Mouse (Mus musculus): ENCODE measurements at regions not wholly inside any gene's neighbourhood (a gene's known extent, or its start where the extent isn't known, plus 50 kb on each side); places are given as distances from the start of the nearest gene placed in this dataset.

- 0 out of 2 replicates have a peak overlapping the region, but pooled peaks have one; percentile 18 for H3K27ac ChIP-seq
- peak in 1 of 2 experiments; percentile 16 for DNase-seq (ENCODE audit: low spot score in 2 of 2)
- no peak for TF ChIP-seq CTCF (conservative IDR thresholded peaks at IDR 0.05)
Measured at GRCm38 (mm10) chr4:81005507-81006328, 95.3 kb downstream of the Lurap1l start.

DNA sequence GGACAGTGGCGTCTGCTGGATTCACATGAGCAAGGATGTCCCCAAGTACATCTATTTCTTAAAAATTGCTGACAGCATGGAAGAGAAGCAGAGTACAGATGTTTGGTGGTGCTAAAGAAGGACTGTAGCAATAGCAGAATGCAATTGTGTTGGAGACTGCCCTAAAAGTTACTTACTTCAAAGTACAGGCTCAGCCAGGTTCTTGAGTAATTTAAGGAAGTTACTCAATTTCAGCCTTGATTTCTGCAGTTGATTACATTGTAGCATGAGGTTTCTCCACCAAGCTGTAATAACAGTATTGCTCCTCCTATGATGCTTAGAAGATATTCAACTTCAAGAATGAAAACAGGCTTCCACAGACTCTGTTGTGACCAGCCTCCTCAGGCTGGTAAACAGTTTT, 96.1 kb downstream of the Lurap1l start:
- no peak overlapping the region for H3K4me3 ChIP-seq

More at GRCm38 (mm10) chr4:81005507-81006328, 95.3 kb downstream of the Lurap1l start:
- no peak overlapping the region; the same call in 1 of the 2 replicates for H3K4me3 ChIP-seq

GRCm38 (mm10) chr4:81021850-81022249, 111.4 kb downstream of the Lurap1l start:
- no peak for DNase-seq (ENCODE audit: low spot score in 2 of 2)
- no peak overlapping the region for H3K27ac ChIP-seq
- H3K4me3 ChIP-seq: no peak overlapping the region
- no peak for TF ChIP-seq CTCF (conservative IDR thresholded peaks at IDR 0.05)

More for the DNA sequence above, 96.1 kb downstream of the Lurap1l start:
- H3K27ac ChIP-seq: no peak overlapping the region
- DNase-seq (ENCODE audit: low spot score in 2 of 2): no peak
- no peak for TF ChIP-seq CTCF (conservative IDR thresholded peaks at IDR 0.05)

DNA sequence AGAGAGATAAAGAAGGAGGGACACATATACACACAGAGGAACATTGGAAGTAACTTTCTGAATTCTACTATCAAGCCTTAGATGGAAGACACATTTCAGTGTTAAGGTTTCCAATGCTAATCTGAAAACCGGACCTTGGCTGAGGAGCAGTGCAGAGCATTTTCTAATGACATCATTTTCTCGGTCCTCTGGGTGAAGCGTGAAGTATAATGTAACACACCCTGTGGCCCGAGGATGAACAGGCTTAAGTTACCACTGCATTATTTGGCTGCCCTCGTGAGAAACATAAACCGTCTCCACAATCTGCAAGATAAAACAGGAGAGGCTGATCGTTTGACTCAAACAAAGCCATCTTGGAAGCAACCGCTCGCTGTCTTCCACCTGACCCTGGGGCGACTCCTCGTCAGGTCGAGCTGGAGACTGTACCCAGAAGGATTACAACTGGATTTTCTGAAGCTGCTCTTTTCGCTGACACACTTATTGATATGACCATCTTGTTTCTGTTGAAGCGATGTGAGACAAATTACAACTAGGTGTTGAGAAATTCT, 113.1 kb downstream of the Lurap1l start:
- Histone ChIP-seq H3K27ac (no peak overlapping the region), H3K4me3 (no peak overlapping the region)
- DNase-seq (ENCODE audit: low spot score in 2 of 2): no peak
- TF ChIP-seq CTCF (conservative IDR thresholded peaks at IDR 0.05): no peak

DNA sequence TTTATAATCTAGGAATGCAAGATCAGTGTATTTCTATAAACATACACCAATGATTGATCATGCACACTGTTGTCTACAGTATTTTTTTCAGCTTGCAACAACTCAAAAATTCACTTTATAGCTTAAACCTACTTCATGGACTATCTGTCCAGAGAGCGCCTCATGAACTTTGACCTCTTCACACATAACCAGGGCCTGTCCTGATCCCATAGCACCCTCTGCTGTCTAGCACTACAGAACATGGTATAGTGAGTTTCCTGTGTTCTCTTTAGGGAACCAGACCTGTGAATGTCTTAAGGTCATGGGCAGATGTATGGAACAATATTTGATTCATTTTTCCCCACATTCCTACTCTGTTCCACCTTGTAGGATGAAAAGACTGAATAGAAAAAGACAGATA, 117.1 kb downstream of the Lurap1l start:
- peak; percentile 47 for TF ChIP-seq CTCF (conservative IDR thresholded peaks at IDR 0.05)
- Histone ChIP-seq H3K27ac (no peak overlapping the region), H3K4me3 (no peak overlapping the region)
- DNase-seq (ENCODE audit: low spot score in 2 of 2): no peak

DNA sequence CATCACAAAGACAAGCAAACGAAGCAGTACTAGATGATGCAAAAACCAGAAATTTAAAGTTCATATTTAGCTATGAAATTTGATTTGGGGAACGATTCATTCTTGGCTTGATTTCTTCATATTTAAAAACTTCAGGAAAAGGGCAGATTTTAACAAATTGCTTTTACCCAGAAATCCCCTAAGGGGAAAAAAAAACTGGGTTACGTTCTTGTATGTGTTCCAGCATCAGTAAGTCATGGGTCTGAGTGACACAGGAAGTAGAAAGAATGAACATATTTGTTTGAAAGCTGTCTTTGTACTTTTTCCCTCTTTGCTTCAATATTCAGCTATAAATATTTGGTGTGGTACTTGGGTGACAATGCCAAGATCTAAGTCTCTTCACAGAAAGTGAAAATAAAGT, 120.2 kb downstream of the Lurap1l start:
- no peak for DNase-seq (ENCODE audit: low spot score in 2 of 2)
- H3K4me3 ChIP-seq: no peak overlapping the region
- no peak for TF ChIP-seq CTCF (conservative IDR thresholded peaks at IDR 0.05)
- no peak overlapping the region for H3K27ac ChIP-seq

DNA sequence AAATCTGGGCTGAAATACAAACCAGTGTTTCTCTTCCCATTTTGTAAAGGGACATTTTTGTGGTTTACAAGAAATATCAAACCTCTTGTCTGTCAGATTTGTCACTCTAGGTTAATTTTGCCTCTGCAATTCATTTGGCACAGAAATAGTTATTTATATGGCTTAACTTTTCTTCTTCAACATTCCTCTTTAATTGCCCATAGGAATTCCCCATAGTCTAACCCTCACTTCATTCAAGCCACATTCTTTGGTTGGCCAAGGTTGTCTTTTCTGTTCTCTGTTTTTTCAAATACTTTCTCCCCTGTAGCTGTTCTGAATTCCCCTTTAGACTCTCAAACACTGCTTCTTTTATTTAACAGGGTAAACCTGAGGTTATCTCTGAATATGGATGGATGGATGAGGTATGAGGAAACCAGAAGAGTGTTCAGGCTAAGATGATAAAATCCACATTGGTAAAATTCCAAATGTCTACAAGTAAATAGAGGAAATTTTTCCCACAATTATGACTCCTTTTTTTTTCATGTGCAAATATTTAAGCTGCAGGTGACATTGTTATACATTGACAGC, 127.0 kb downstream of the Lurap1l start:
- Histone ChIP-seq H3K27ac (no peak overlapping the region), H3K4me3 (no peak overlapping the region)
- DNase-seq (ENCODE audit: low spot score in 2 of 2): no peak
- no peak for TF ChIP-seq CTCF (conservative IDR thresholded peaks at IDR 0.05)

DNA sequence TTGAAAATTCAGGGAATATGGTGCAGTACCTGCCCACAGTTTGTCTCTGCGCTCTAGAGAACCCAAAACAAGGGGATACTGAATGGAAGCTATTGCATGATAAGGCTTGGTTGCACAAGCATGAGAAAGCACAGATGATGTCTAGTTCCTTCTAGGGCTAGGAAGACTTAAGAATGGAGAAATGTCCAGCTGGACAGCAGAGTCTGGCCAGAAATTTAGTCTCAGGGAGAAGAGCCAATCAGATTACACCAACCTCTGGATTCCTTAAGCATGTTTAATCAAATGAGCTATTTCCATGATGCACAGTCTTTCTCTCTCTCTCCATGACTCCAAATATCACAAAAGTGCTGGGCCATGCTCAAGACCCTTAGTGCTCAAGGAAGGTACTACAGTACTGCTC, 147.8 kb downstream of the Lurap1l start:
- Histone ChIP-seq H3K27ac (peak overlapping the region; percentile 36; the same call in 1 of the 2 replicates), H3K4me3 (no peak overlapping the region)
- 0 out of 2 replicates have a peak, but pooled peaks have one; percentile 11 for TF ChIP-seq CTCF (conservative IDR thresholded peaks at IDR 0.05)
- no peak for DNase-seq (ENCODE audit: low spot score in 2 of 2)

DNA sequence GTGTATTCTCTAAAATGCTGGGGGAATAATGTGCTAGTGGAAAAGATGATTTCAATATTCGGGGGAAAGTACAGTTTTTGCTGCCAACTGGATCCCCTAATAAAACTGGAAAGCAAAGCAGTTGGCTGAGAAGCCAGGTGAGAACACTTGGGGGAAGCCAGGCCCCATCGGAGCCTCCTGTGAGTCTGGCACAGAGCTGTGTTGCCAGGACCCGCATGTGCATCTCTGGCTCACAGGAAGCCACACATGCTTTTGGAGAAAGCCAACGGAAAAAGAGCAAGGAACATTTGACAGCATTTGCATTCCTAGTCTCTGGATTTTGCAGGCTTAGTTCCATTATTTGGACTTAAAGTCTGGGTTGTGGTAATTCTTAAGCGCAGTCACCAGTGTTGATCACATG, 148.4 kb downstream of the Lurap1l start:
- TF ChIP-seq CTCF (conservative IDR thresholded peaks at IDR 0.05): no peak
- H3K27ac ChIP-seq: peak overlapping the region; percentile 36; the same call in 1 of the 2 replicates
- no peak for DNase-seq (ENCODE audit: low spot score in 2 of 2)

GRCm38 (mm10) chr4:81059356-81059755, 148.9 kb downstream of the Lurap1l start:
- no peak overlapping the region for H3K4me3 ChIP-seq
- no peak for TF ChIP-seq CTCF (conservative IDR thresholded peaks at IDR 0.05)
- H3K27ac ChIP-seq: peak overlapping the region; percentile 36
- DNase-seq (ENCODE audit: low spot score in 2 of 2): peak in 1 of 2 experiments; percentile 10

More for the DNA sequence above, 148.4 kb downstream of the Lurap1l start:
- H3K4me3 ChIP-seq: no peak overlapping the region

DNA sequence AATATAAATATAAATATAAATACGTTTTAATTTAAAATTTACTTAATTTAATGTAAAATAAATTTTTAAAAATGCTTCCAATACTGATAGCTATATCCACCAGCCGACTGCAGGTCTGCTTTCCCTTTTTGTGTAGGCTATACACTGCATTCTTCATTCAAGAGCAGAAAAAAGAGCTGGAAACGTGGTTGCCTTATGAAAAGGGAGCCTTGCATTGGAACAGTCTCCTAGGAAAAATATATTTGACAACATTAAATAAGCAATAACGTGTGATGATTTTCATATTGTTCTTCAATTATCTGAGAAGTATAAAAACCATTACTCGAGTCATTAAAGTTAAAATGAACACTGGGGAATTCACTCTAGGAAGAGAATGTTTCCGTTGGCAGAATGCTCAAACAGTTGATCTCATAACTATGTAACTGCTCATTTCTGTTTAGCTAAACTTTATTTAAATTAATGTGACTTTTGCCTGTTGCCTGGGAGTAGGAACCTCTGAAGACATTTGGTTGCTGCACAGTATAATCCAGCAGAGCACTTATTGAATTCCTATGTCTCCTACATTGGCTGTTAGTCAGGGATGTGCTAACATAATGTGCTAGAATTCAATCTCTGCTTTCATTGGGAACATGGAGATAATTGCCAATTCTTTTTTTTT, 172.0 kb downstream of the Lurap1l start:
- no peak for DNase-seq (ENCODE audit: low spot score in 2 of 2)
- peak overlapping the region; percentile 15 for H3K27ac ChIP-seq
- TF ChIP-seq CTCF (conservative IDR thresholded peaks at IDR 0.05): no peak
- no peak overlapping the region for H3K4me3 ChIP-seq

GRCm38 (mm10) chr4:81085188-81085587, 174.7 kb downstream of the Lurap1l start:
- TF ChIP-seq CTCF (conservative IDR thresholded peaks at IDR 0.05): no peak
- no peak overlapping the region for H3K4me3 ChIP-seq
- no peak overlapping the region for H3K27ac ChIP-seq
- DNase-seq (ENCODE audit: low spot score in 2 of 2): no peak

- no peak overlapping the region for H3K27ac ChIP-seq
- DNase-seq (ENCODE audit: low spot score in 2 of 2): no peak
- no peak overlapping the region for H3K4me3 ChIP-seq
- no peak for TF ChIP-seq CTCF (conservative IDR thresholded peaks at IDR 0.05)
Measured at GRCm38 (mm10) chr4:81096581-81096980, 186.1 kb downstream of the Lurap1l start.
